Mouse (Mus musculus) forebrain, embryonic 11.5 days (tissue): ENCODE results near the gene Arhgef28. TPM values are rescaled to one million over a fixed set of nuclear protein-coding genes. Genes with fewer than 3 reads are reported as not detected.

Experiments used
- ATAC-seq: fragments of 200-750 bp; cut with Nextera tagmentation; replicated peaks from 2 replicates; pipeline ENCODE4 v1.8.0; 2017; ENCODE audit warnings: moderate TSS enrichment; ENCODE audit not compliant: low FRiP score
- DNase-seq: peaks from one replicate; pipeline ENCODE4 v3.0.0-alpha.2; 2017; ENCODE audit warnings: low spot score
- H3K27ac ChIP-seq: fragments of 300-500 bp; sonication (generic); 2 replicates; pipeline ENCODE4 v1.5.1; 2014; ENCODE audit warnings: low read depth, low read length
- H3K27me3 ChIP-seq: fragments of 300-500 bp; sonication (generic); 2 replicates; pipeline ENCODE4 v1.6.1; 2014; ENCODE audit warnings: mild to moderate bottlenecking, low read length, mixed read lengths; ENCODE audit not compliant: control insufficient read depth, insufficient read depth
- H3K36me3 ChIP-seq: fragments of 300-500 bp; sonication (generic); 2 replicates; pipeline ENCODE4 v1.6.1; 2014; ENCODE audit warnings: mild to moderate bottlenecking, low read length, moderate library complexity, mixed read lengths; ENCODE audit not compliant: control insufficient read depth, insufficient read depth
- H3K4me1 ChIP-seq: fragments of 300-500 bp; sonication (generic); replicated peaks from 2 replicates; pipeline ENCODE4 v1.6.1; 2014; ENCODE audit warnings: low read length, mixed read lengths; ENCODE audit not compliant: control insufficient read depth, insufficient read depth
- H3K4me2 ChIP-seq: fragments of 300-500 bp; sonication (generic); 2 replicates; pipeline ENCODE4 v1.6.1; 2014; ENCODE audit warnings: low read depth, mild to moderate bottlenecking, low read length, moderate library complexity, mixed read lengths; ENCODE audit not compliant: severe bottlenecking
- H3K4me3 ChIP-seq: fragments of 300-500 bp; sonication (generic); 2 replicates; pipeline ENCODE4 v1.5.1; 2014; ENCODE audit warnings: low read depth, low read length
- H3K9ac ChIP-seq: fragments of 300-500 bp; sonication (generic); 2 replicates; pipeline ENCODE4 v1.6.1; 2014; ENCODE audit warnings: low read length
- H3K9me3 ChIP-seq: fragments of 300-500 bp; sonication (generic); 2 replicates; pipeline ENCODE4 v1.6.1; 2016; ENCODE audit warnings: low read length, mixed read lengths; ENCODE audit not compliant: control insufficient read depth
- WGBS: fragments of 180-500 bp; shearing (Covaris S2); extraction: QIAGEN DNeasy Blood & Tissue Kit; methylation state at CpG from one replicate; pipeline ENCODE4 v1.1.7; 2014; 5-methylcytosine and 5-hydroxymethylcytosine counted together
- polyA plus RNA-seq: library from polyadenylated mRNA; unstranded; fragments of >200 nt; fragmentation: Nextera tagmentation; extraction: Ambion mirVana; gene quantifications from 2 replicates; pipeline ENCODE4 v1.2.1, GENCODE M21; 2014

The Arhgef28 gene
- polyA plus RNA-seq, 1 experiment from 2014 or later, result 6.3 TPM

- H3K4me3 ChIP-seq, result no peak overlapping the region
- WGBS, result 7% methylated on average over 8 of the region's 8 CpGs
- ATAC-seq (no peak), DNase-seq (no peak)
- no peak overlapping the region for H3K27ac ChIP-seq
- H3K36me3 ChIP-seq, result no peaks in the 10 kb centered on the region
- no peaks in the 10 kb centered on the region for H3K9me3 ChIP-seq
- H3K4me2 ChIP-seq, result no peak overlapping the region
- no peaks in the 10 kb centered on the region for H3K27me3 ChIP-seq
- H3K9ac ChIP-seq, result no peak overlapping the region
- H3K4me1 ChIP-seq, result peaks cover 4% of the 10 kb centered on the region; the same call in 1 of the 2 replicates
Measured at GRCm38 (mm10) chr13:97919590-97919989, 286.6 kb downstream of the Arhgef28 start.

- no peak for DNase-seq
- Histone ChIP-seq H3K9me3 (no peaks in the 10 kb centered on the region), H3K4me3 (no peak overlapping the region), H3K27me3 (no peaks in the 10 kb centered on the region), H3K4me2 (no peak overlapping the region), H3K9ac (no peak overlapping the region), H3K27ac (no peak overlapping the region), H3K4me1 (peaks cover 4% of the 10 kb centered on the region; the same call in 1 of the 2 replicates), H3K36me3 (no peaks in the 10 kb centered on the region)
- WGBS, result 80% methylated on average over 12 of the region's 12 CpGs
- ATAC-seq, result no peak
Measured at GRCm38 (mm10) chr13:97918117-97918900, 287.9 kb downstream of the Arhgef28 start.

GRCm38 (mm10) chr13:97911013-97911412, 295.2 kb downstream of the Arhgef28 start:
- no peaks in the 10 kb centered on the region for H3K9me3 ChIP-seq
- 24% methylated on average over 10 of the region's 10 CpGs for WGBS
- no peaks in the 10 kb centered on the region for H3K27me3 ChIP-seq
- ATAC-seq (no peak), DNase-seq (no peak)
- H3K36me3 ChIP-seq, result no peaks in the 10 kb centered on the region
- no peak overlapping the region for H3K27ac ChIP-seq
- no peak overlapping the region for H3K9ac ChIP-seq
- peaks cover 4% of the 10 kb centered on the region; the same call in 1 of the 2 replicates for H3K4me1 ChIP-seq
- no peak overlapping the region for H3K4me2 ChIP-seq
- no peak overlapping the region for H3K4me3 ChIP-seq

- DNase-seq (no peak), ATAC-seq (no peak)
- H3K4me2 ChIP-seq, result no peak overlapping the region
- H3K36me3 ChIP-seq, result no peaks in the 10 kb centered on the region
- peaks cover 3% of the 10 kb centered on the region; the same call in 1 of the 2 replicates for H3K4me1 ChIP-seq
- no peaks in the 10 kb centered on the region for H3K27me3 ChIP-seq
- no peaks in the 10 kb centered on the region for H3K9me3 ChIP-seq
- no peak overlapping the region for H3K4me3 ChIP-seq
- 92% methylated on average over 8 of the region's 8 CpGs for WGBS
- H3K27ac ChIP-seq, result no peak overlapping the region
- no peak overlapping the region for H3K9ac ChIP-seq
Measured at GRCm38 (mm10) chr13:97902821-97903220, 303.4 kb downstream of the Arhgef28 start.

- ATAC-seq (no peak), DNase-seq (no peak)
- Histone ChIP-seq H3K4me1 (peaks cover 3% of the 10 kb centered on the region; the same call in 1 of the 2 replicates), H3K9ac (no peak overlapping the region), H3K4me2 (no peak overlapping the region), H3K9me3 (no peaks in the 10 kb centered on the region), H3K27me3 (no peaks in the 10 kb centered on the region), H3K4me3 (no peak overlapping the region), H3K27ac (no peak overlapping the region; the same call in 1 of the 2 replicates), H3K36me3 (no peaks in the 10 kb centered on the region)
- WGBS, result 41% methylated on average over 3 of the region's 3 CpGs
Measured at GRCm38 (mm10) chr13:97900380-97900758, 305.9 kb downstream of the Arhgef28 start.

GRCm38 (mm10) chr13:97899604-97900379, 306.4 kb downstream of the Arhgef28 start:
- Histone ChIP-seq H3K4me2 (no peak overlapping the region), H3K4me3 (no peak overlapping the region), H3K9me3 (no peaks in the 10 kb centered on the region), H3K27ac (no peak overlapping the region), H3K9ac (no peak overlapping the region), H3K36me3 (no peaks in the 10 kb centered on the region), H3K4me1 (peaks cover 3% of the 10 kb centered on the region; the same call in 1 of the 2 replicates), H3K27me3 (no peaks in the 10 kb centered on the region)
- ATAC-seq (no peak), DNase-seq (no peak)
- 82% methylated on average over 14 of the region's 14 CpGs for WGBS

- no peak overlapping the region for H3K9ac ChIP-seq
- H3K27me3 ChIP-seq, result no peaks in the 10 kb centered on the region
- no peak for DNase-seq
- H3K36me3 ChIP-seq, result no peaks in the 10 kb centered on the region
- H3K4me2 ChIP-seq, result no peak overlapping the region
- H3K4me1 ChIP-seq, result peaks cover 5% of the 10 kb centered on the region; the same call in 1 of the 2 replicates
- WGBS, result 72% methylated on average over 2 of the region's 2 CpGs
- no peaks in the 10 kb centered on the region for H3K9me3 ChIP-seq
- H3K4me3 ChIP-seq, result no peak overlapping the region
- no peak for ATAC-seq
- H3K27ac ChIP-seq, result no peak overlapping the region
Measured at GRCm38 (mm10) chr13:97898590-97898989, 307.6 kb downstream of the Arhgef28 start.

- Histone ChIP-seq H3K4me1 (peaks cover 20% of the 10 kb centered on the region), H3K4me3 (no peak overlapping the region), H3K27ac (peak overlapping the region; percentile 84), H3K27me3 (no peaks in the 10 kb centered on the region), H3K9me3 (no peaks in the 10 kb centered on the region), H3K36me3 (no peaks in the 10 kb centered on the region), H3K9ac (no peak overlapping the region; the same call in 1 of the 2 replicates), H3K4me2 (peak overlapping the region; percentile 31; the same call in 1 of the 2 replicates)
- 22% methylated on average over 10 of the region's 10 CpGs for WGBS
- DNase-seq (peak; percentile 68), ATAC-seq (peak; percentile 71)
Measured at GRCm38 (mm10) chr13:97893031-97893825, 313.0 kb downstream of the Arhgef28 start.
